Mouse (Mus musculus): ENCODE data around the gene Nap1l4. TPM values are rescaled to one million over a fixed set of nuclear protein-coding genes. Genes with fewer than 3 reads are reported as not detected.
A peak's percentile ranks its signal among the peaks of the same experiment; 100 is the strongest.

Nap1l4 gene
- total RNA-seq, 1 experiment: 123 TPM

GRCm38 (mm10) chr7:143510593-143511334 lies 38.1 kb downstream of the Nap1l4 start:
- Histone ChIP-seq H3K36me3 (ENCODE audit: control insufficient read depth, insufficient read depth, low read length, poor library complexity, severe bottlenecking) (peaks cover 13% of the 10 kb centered on the region), H3K9ac (ENCODE audit: insufficient read depth, low read depth, low read length, poor library complexity, severe bottlenecking) (no peak overlapping the region), H3K27ac (ENCODE audit: insufficient read depth, low read depth, low read length, poor library complexity, severe bottlenecking) (no peak overlapping the region), H3K9me3 (ENCODE audit: control insufficient read depth, insufficient read depth, low read depth, low read length) (no peaks in the 10 kb centered on the region), H3K4me1 (ENCODE audit: control insufficient read depth in 2 of 2, insufficient read depth in 2 of 2, low read length in 2 of 2, poor library complexity in 1 of 2) (peaks cover 0 to 5% of the 10 kb centered on the region in 2 experiments; a peak in 1 of 4 replicates), H3K4me3 (ENCODE audit: insufficient read depth in 1 of 2, low read depth in 1 of 2, low read length in 2 of 2, poor library complexity in 1 of 2, severe bottlenecking in 1 of 2) (no peak overlapping the region)
- no peak for TF ChIP-seq HCFC1 (IDR thresholded peaks at IDR 0.05; ENCODE audit: borderline replicate concordance, insufficient read depth, low read length)
- no peak for TF ChIP-seq ZNF384 (IDR thresholded peaks at IDR 0.05; ENCODE audit: low read depth, low read length)
- in situ Hi-C loops (cut with MboI; ENCODE audit: low sequenced_read_pairs in 2 of 2, unreplicated experiment in 2 of 2): no loop called here
- no peak for DNase-seq (ENCODE audit: low read depth, low spot score)

GRCm38 (mm10) chr7:143509566-143509965 lies 39.3 kb downstream of the Nap1l4 start:
- Histone ChIP-seq H3K36me3 (ENCODE audit: control insufficient read depth, insufficient read depth, low read length, poor library complexity, severe bottlenecking) (peaks cover 10% of the 10 kb centered on the region), H3K27ac (ENCODE audit: insufficient read depth, low read depth, low read length, poor library complexity, severe bottlenecking) (no peak overlapping the region), H3K4me1 (ENCODE audit: control insufficient read depth in 2 of 2, insufficient read depth in 2 of 2, low read length in 2 of 2, poor library complexity in 1 of 2) (peaks cover 0 to 12% of the 10 kb centered on the region in 2 experiments; a peak in 2 of 4 replicates), H3K9ac (ENCODE audit: insufficient read depth, low read depth, low read length, poor library complexity, severe bottlenecking) (no peak overlapping the region), H3K4me3 (ENCODE audit: insufficient read depth in 1 of 2, low read depth in 1 of 2, low read length in 2 of 2, poor library complexity in 1 of 2, severe bottlenecking in 1 of 2) (no peak overlapping the region), H3K9me3 (ENCODE audit: control insufficient read depth, insufficient read depth, low read depth, low read length) (no peaks in the 10 kb centered on the region)
- DNase-seq (ENCODE audit: low read depth, low spot score): no peak
- in situ Hi-C loops (cut with MboI; ENCODE audit: low sequenced_read_pairs in 2 of 2, unreplicated experiment in 2 of 2): no loop called here
- TF ChIP-seq CHD2 (IDR thresholded peaks at IDR 0.05; ENCODE audit: low read depth, low read length): no peak
- no peak for TF ChIP-seq ZC3H11A (IDR thresholded peaks at IDR 0.05; ENCODE audit: borderline replicate concordance, low read depth, low read length)

DNA sequence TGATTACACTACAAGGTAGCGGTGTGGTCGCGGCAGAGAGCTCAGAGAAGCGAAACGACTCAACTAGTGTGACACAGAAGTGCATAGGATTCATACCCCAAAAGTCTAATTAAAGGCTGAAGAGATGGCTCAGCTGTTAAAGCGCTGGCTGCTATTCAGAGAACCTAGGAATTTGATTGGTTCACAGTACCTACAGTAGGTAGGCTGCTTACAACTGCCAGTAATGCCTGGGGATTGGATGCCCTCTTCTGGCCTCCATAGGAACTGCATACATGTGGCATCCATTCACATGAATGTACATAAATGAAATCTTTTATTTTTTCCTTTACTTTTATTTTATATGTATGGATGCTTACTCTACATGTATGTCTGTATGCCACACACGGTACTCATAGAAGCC lies 42.2 kb downstream of the Nap1l4 start:
- in situ Hi-C loops (cut with MboI; ENCODE audit: low sequenced_read_pairs in 2 of 2, unreplicated experiment in 2 of 2): no loop called here
- no peaks in the 10 kb centered on the region for H3K36me3 ChIP-seq (ENCODE audit: control insufficient read depth, insufficient read depth, low read length, poor library complexity, severe bottlenecking)
- H3K9me3 ChIP-seq (ENCODE audit: control insufficient read depth, insufficient read depth, low read depth, low read length): no peaks in the 10 kb centered on the region
- 0 out of 2 replicates have a peak, but pooled peaks have one; percentile 18 for TF ChIP-seq ZNF384 (IDR thresholded peaks at IDR 0.05; ENCODE audit: low read depth, low read length)
- peak; percentile 79 for TF ChIP-seq ZC3H11A (IDR thresholded peaks at IDR 0.05; ENCODE audit: borderline replicate concordance, low read depth, low read length)
- no peak for TF ChIP-seq CHD2 (IDR thresholded peaks at IDR 0.05; ENCODE audit: low read depth, low read length)
- peak overlapping the region in 1 of 2 experiments; percentile 9; a peak in 1 of 4 replicates for H3K4me3 ChIP-seq (ENCODE audit: insufficient read depth in 1 of 2, low read depth in 1 of 2, low read length in 2 of 2, poor library complexity in 1 of 2, severe bottlenecking in 1 of 2)
- H3K9ac ChIP-seq (ENCODE audit: insufficient read depth, low read depth, low read length, poor library complexity, severe bottlenecking): no peak overlapping the region
- no peak overlapping the region for H3K27ac ChIP-seq (ENCODE audit: insufficient read depth, low read depth, low read length, poor library complexity, severe bottlenecking)
- H3K4me1 ChIP-seq (ENCODE audit: control insufficient read depth in 2 of 2, insufficient read depth in 2 of 2, low read length in 2 of 2, poor library complexity in 1 of 2): peaks cover 2 to 17% of the 10 kb centered on the region in 2 experiments; a peak in 2 of 4 replicates
- DNase-seq (ENCODE audit: low read depth, low spot score): peak; percentile 64

- Histone ChIP-seq H3K9ac (ENCODE audit: insufficient read depth, low read depth, low read length, poor library complexity, severe bottlenecking) (no peak overlapping the region), H3K4me3 (ENCODE audit: insufficient read depth in 1 of 2, low read depth in 1 of 2, low read length in 2 of 2, poor library complexity in 1 of 2, severe bottlenecking in 1 of 2) (peak overlapping the region in 1 of 2 experiments; percentile 9; a peak in 1 of 4 replicates), H3K9me3 (ENCODE audit: control insufficient read depth, insufficient read depth, low read depth, low read length) (no peaks in the 10 kb centered on the region), H3K27ac (ENCODE audit: insufficient read depth, low read depth, low read length, poor library complexity, severe bottlenecking) (no peak overlapping the region), H3K36me3 (ENCODE audit: control insufficient read depth, insufficient read depth, low read length, poor library complexity, severe bottlenecking) (no peaks in the 10 kb centered on the region), H3K4me1 (ENCODE audit: control insufficient read depth in 2 of 2, insufficient read depth in 2 of 2, low read length in 2 of 2, poor library complexity in 1 of 2) (peaks cover 2 to 17% of the 10 kb centered on the region in 2 experiments; a peak in 2 of 4 replicates)
- in situ Hi-C loops (cut with MboI; ENCODE audit: low sequenced_read_pairs in 2 of 2, unreplicated experiment in 2 of 2): no loop called here
- TF ChIP-seq MAFK (IDR thresholded peaks at IDR 0.05; ENCODE audit: insufficient read depth, low read depth, low read length) (no peak), CHD2 (IDR thresholded peaks at IDR 0.05; ENCODE audit: low read depth, low read length) (no peak), ZNF384 (IDR thresholded peaks at IDR 0.05; ENCODE audit: low read depth, low read length) (no peak), HCFC1 (IDR thresholded peaks at IDR 0.05; ENCODE audit: borderline replicate concordance, insufficient read depth, low read length) (no peak), ZC3H11A (IDR thresholded peaks at IDR 0.05; ENCODE audit: borderline replicate concordance, low read depth, low read length) (no peak)
- DNase-seq (ENCODE audit: low read depth, low spot score): no peak
Observed at GRCm38 (mm10) chr7:143506271-143506670, 42.6 kb downstream of the Nap1l4 start.

GRCm38 (mm10) chr7:143505823-143506222 lies 43.1 kb downstream of the Nap1l4 start:
- H3K4me3 ChIP-seq (ENCODE audit: insufficient read depth in 1 of 2, low read depth in 1 of 2, low read length in 2 of 2, poor library complexity in 1 of 2, severe bottlenecking in 1 of 2): no peak overlapping the region
- H3K27ac ChIP-seq (ENCODE audit: insufficient read depth, low read depth, low read length, poor library complexity, severe bottlenecking): no peak overlapping the region
- H3K9ac ChIP-seq (ENCODE audit: insufficient read depth, low read depth, low read length, poor library complexity, severe bottlenecking): no peak overlapping the region
- no peaks in the 10 kb centered on the region for H3K9me3 ChIP-seq (ENCODE audit: control insufficient read depth, insufficient read depth, low read depth, low read length)
- DNase-seq (ENCODE audit: low read depth, low spot score): peak; percentile 90
- TF ChIP-seq MAFK (IDR thresholded peaks at IDR 0.05; ENCODE audit: insufficient read depth, low read depth, low read length) (no peak), ZC3H11A (IDR thresholded peaks at IDR 0.05; ENCODE audit: borderline replicate concordance, low read depth, low read length) (peak; percentile 62; the same call in 1 of the 2 replicates), CHD2 (IDR thresholded peaks at IDR 0.05; ENCODE audit: low read depth, low read length) (no peak), HCFC1 (IDR thresholded peaks at IDR 0.05; ENCODE audit: borderline replicate concordance, insufficient read depth, low read length) (no peak), ZNF384 (IDR thresholded peaks at IDR 0.05; ENCODE audit: low read depth, low read length) (0 out of 2 replicates have a peak, but pooled peaks have one; percentile 15)
- in situ Hi-C loops (cut with MboI; ENCODE audit: low sequenced_read_pairs in 2 of 2, unreplicated experiment in 2 of 2): no loop called here
- H3K36me3 ChIP-seq (ENCODE audit: control insufficient read depth, insufficient read depth, low read length, poor library complexity, severe bottlenecking): no peaks in the 10 kb centered on the region
- peaks cover 2 to 19% of the 10 kb centered on the region in 2 experiments; a peak in 2 of 4 replicates for H3K4me1 ChIP-seq (ENCODE audit: control insufficient read depth in 2 of 2, insufficient read depth in 2 of 2, low read length in 2 of 2, poor library complexity in 1 of 2)
